Mouse (Mus musculus): ENCODE measurements around the gene Napepld. TPM values are rescaled to one million over a fixed set of nuclear protein-coding genes. Genes with fewer than 3 reads are reported as not detected.
A peak's percentile ranks its signal among the peaks of the same experiment; 100 is the strongest.

Napepld gene
- polyA plus RNA-seq, 1 experiment from 2014 or later: 2.1 TPM

DNA sequence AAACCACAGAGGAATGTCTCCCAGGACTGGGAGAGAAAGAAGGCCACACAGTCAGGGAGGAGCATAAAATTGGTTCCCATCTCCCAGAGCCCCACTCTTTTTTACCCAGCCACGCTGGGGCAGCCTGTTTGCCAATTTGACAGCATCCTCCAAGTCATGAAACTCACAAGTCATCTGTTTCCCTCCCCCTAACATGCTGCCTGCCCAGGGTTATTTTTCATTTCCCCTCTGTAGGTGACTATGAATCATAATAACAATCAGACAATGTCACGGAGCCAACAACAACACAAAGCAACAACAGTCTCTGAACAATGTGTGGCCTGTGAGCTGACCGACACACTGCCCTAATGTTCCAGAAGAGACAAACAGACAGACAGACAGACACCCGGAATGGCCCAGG lies 21.2 kb downstream of the Napepld start:
- WGBS: 72% methylated on average over 4 of the region's 4 CpGs
- no peak for ATAC-seq (ENCODE audit: low FRiP score)
- Histone ChIP-seq H3K9ac (replicated peaks) (no peak overlapping the region), H3K4me1 (no peaks in the 10 kb centered on the region), H3K27me3 (replicated peaks) (no peaks in the 10 kb centered on the region), H3K27ac (replicated peaks) (no peak overlapping the region), H3K4me2 (no peak overlapping the region), H3K9me3 (replicated peaks) (no peaks in the 10 kb centered on the region), H3K4me3 (replicated peaks) (no peak overlapping the region), H3K36me3 (peaks cover 7% of the 10 kb centered on the region; the same call in 1 of the 2 replicates)

DNA sequence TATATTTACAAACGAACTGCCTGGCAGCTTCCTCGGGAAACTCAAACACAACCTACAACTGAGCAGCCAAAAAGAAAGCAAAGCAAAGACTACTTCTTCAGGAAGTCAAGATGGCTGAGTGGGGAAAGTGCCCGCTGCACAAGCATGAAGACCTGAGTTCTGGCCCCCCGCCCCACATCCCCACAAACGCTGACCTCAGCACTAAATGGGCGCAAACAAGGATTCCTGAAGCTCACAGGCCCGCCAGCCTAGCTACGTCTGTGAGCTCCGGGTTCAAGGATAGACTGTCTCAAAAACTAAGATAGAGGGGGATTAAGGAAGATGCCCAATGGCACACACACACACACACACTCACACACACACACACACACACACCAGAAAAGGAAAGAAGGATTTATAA lies 22.8 kb downstream of the Napepld start:
- no peak for ATAC-seq (ENCODE audit: low FRiP score)
- H3K9ac ChIP-seq (replicated peaks): no peak overlapping the region
- H3K27me3 ChIP-seq (replicated peaks): no peaks in the 10 kb centered on the region

DNA sequence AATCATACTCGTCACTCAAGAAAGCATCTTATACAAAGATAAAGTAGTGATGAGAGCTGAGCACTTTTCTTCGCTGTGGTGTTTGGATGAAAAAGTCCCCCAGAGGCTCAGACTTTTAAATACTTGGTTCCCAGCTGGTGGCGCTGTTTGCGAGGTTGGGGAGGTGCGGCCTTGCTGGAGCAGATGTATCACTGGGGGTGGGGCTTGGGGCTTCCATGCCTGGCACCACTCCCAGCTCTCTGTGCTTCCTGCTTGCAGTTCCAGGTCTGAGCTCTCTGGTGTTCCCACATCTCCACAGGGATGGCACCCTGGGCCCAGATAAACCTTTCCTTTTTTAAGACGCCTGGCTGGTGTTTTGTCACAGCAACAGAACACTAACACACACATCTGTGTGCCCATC lies 23.3 kb downstream of the Napepld start:
- WGBS: 95% methylated on average over 6 of the region's 6 CpGs

More for the DNA sequence above, 22.8 kb downstream of the Napepld start:
- no peak overlapping the region for H3K27ac ChIP-seq (replicated peaks)
- H3K4me3 ChIP-seq (replicated peaks): no peak overlapping the region
- no peaks in the 10 kb centered on the region for H3K4me1 ChIP-seq
- H3K4me2 ChIP-seq: no peak overlapping the region
- H3K36me3 ChIP-seq: peaks cover 7% of the 10 kb centered on the region; the same call in 1 of the 2 replicates
- WGBS: 96% methylated on average over 9 of the region's 9 CpGs
- H3K9me3 ChIP-seq (replicated peaks): no peaks in the 10 kb centered on the region

DNA sequence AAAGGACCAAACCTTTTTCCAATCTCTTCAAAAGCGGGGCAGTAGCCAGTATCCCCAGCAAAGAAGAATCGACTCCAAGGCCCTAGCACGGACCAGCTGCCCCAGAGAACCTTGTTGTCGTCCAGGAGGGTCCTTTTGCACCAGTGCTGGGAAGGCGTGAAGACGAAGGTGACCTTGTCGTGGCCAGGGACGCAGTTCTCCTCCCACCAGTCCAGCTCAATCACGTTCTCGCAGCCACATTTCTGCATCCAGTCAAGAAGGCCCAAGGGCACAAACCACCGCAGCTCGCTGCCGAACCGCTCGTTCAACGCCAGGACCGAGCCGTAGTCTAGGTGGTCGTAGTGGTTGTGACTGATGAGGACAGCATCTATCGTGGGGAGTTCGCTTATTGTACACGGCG lies 25.7 kb downstream of the Napepld start:
- Histone ChIP-seq H3K4me2 (no peak overlapping the region), H3K9me3 (replicated peaks) (no peaks in the 10 kb centered on the region), H3K27ac (replicated peaks) (no peak overlapping the region), H3K27me3 (replicated peaks) (no peaks in the 10 kb centered on the region), H3K4me1 (peaks cover 4% of the 10 kb centered on the region; the same call in 1 of the 2 replicates), H3K36me3 (peaks cover 7% of the 10 kb centered on the region; the same call in 1 of the 2 replicates), H3K9ac (replicated peaks) (no peak overlapping the region), H3K4me3 (replicated peaks) (no peak overlapping the region)
- no peak for ATAC-seq (ENCODE audit: low FRiP score)
- WGBS: 97% methylated on average over 23 of the region's 23 CpGs

More for the DNA sequence above, 23.3 kb downstream of the Napepld start:
- H3K4me3 ChIP-seq (replicated peaks): no peak overlapping the region
- no peaks in the 10 kb centered on the region for H3K27me3 ChIP-seq (replicated peaks)
- no peak overlapping the region for H3K27ac ChIP-seq (replicated peaks)
- peaks cover 7% of the 10 kb centered on the region; the same call in 1 of the 2 replicates for H3K36me3 ChIP-seq
- no peaks in the 10 kb centered on the region for H3K9me3 ChIP-seq (replicated peaks)
- no peak for ATAC-seq (ENCODE audit: low FRiP score)
- H3K4me2 ChIP-seq: no peak overlapping the region
- H3K4me1 ChIP-seq: peaks cover 4% of the 10 kb centered on the region; the same call in 1 of the 2 replicates
- H3K9ac ChIP-seq (replicated peaks): no peak overlapping the region

DNA sequence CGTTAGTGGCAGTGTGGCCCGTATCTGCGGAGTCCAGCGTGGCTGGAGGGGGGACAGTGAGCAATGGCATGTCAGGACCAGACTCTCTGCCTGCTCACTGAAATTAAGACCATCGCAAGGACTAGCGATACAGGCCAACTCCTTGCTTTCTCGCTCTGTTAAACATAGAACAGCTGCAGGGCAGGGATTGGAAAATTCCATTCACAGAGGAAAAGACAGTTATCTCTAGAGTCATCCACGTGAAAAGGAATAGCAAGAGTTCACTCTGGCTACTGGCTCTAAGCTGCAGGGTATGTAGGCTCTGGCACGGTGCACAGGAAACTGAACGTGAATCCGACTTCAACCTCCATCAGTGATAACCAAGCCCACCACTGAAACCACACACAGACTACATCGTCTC lies 26.2 kb downstream of the Napepld start:
- no peaks in the 10 kb centered on the region for H3K27me3 ChIP-seq (replicated peaks)
- H3K4me3 ChIP-seq (replicated peaks): no peak overlapping the region
- ATAC-seq (ENCODE audit: low FRiP score): no peak
- no peaks in the 10 kb centered on the region for H3K9me3 ChIP-seq (replicated peaks)
- H3K4me1 ChIP-seq: peaks cover 4% of the 10 kb centered on the region; the same call in 1 of the 2 replicates
- WGBS: 73% methylated on average over 12 of the region's 12 CpGs
- H3K4me2 ChIP-seq: no peak overlapping the region
- no peak overlapping the region for H3K9ac ChIP-seq (replicated peaks)
- no peak overlapping the region for H3K27ac ChIP-seq (replicated peaks)
- H3K36me3 ChIP-seq: peaks cover 7% of the 10 kb centered on the region; the same call in 1 of the 2 replicates

DNA sequence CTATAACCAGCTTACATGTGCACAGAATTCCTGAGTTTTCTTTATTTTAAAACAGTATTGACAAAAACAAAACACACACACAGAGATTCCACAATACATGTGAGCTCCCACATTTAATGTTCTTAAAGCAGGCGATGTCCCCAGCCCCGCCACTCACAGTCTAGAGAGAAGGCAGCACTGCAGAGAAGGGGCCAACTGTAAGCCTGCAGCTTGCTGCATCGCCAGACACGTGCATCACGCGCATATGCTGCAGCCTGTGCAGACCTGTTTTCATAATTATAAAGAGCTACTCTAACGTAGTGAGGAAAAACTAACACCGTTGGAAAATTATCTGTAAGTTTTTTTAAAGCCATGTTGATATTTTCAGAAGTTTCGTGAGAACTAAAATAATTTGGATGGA lies 27.5 kb downstream of the Napepld start:
- 65% methylated on average over 9 of the region's 9 CpGs for WGBS
- peak; percentile 56; the same call in 1 of the 2 replicates for ATAC-seq (ENCODE audit: low FRiP score)
- no peaks in the 10 kb centered on the region for H3K9me3 ChIP-seq (replicated peaks)
- peaks cover 4% of the 10 kb centered on the region; the same call in 1 of the 2 replicates for H3K4me1 ChIP-seq
- H3K36me3 ChIP-seq: peaks cover 7% of the 10 kb centered on the region; the same call in 1 of the 2 replicates
- H3K4me2 ChIP-seq: peak overlapping the region; percentile 41
- H3K27me3 ChIP-seq (replicated peaks): no peaks in the 10 kb centered on the region
- H3K27ac ChIP-seq (replicated peaks): no peak overlapping the region
- H3K9ac ChIP-seq (replicated peaks): no peak overlapping the region
- H3K4me3 ChIP-seq (replicated peaks): no peak overlapping the region

DNA sequence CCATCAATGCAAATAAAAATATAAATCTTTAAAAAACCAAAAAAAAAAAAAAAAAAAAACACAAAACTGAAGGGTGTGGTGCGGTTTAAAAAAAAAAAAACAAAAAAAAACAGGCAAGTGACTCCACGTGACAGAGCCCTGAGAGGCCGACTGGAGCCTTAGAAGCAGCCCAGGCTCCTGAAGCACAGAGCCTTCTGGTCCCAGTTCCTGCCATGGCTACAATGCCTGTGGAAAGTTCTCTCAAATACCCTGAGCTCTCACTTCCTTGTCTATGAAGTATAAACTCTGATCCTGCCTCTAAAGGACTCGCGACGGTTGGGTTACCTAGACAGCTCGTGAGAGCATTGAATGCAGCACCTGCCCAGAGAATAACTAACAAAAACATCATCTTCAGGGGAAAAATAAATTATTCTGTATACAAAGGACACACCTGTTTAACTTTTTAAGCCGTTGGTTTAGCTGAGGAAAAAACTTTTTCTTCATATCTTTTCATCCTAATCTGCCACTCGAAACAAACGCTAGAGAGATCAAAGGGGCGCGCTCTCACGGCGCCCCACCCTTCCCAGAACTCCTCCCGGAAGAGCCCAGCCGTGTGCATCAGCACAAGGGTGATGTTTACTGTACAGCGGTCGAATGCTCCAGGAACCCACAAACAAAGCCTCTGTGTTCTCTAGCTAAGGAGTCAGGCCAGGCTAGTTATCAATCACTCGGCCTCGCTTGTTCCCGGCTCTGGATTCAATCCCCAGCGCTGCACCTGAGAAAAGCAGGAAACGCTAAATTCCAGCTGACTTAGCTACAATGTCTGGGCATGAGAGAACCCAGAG lies 28.2 kb downstream of the Napepld start:
- no peaks in the 10 kb centered on the region for H3K27me3 ChIP-seq (replicated peaks)
- WGBS: 41% methylated on average over 23 of the region's 23 CpGs
- H3K4me2 ChIP-seq: peak overlapping the region; percentile 41
- no peak overlapping the region for H3K9ac ChIP-seq (replicated peaks)
- H3K27ac ChIP-seq (replicated peaks): no peak overlapping the region
- no peaks in the 10 kb centered on the region for H3K9me3 ChIP-seq (replicated peaks)
- peaks cover 4% of the 10 kb centered on the region; the same call in 1 of the 2 replicates for H3K4me1 ChIP-seq
- 0 out of 2 replicates have a peak overlapping the region, but pooled peaks have one; percentile 5 for H3K4me3 ChIP-seq (replicated peaks)
- peak; percentile 73 for ATAC-seq (ENCODE audit: low FRiP score)
- peaks cover 7% of the 10 kb centered on the region; the same call in 1 of the 2 replicates for H3K36me3 ChIP-seq

DNA sequence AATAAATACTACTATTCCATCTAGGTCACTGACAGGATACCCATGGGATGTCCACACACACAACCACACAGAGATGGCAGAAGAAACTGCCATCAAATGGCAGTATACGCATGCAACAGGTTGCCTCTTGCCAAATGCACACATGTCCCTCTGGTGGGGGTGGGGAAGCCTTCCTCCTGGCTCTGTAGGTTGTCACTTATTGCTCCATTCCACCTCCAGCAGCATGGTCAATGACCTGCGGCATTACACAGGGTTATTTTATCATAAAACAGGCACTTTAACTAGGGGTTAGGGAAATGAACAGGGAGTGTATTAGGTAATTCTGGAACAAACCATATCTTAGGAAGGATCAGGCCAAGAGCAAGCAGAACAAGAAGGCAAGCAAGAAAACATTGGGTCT lies 31.9 kb downstream of the Napepld start:
- Histone ChIP-seq H3K27me3 (replicated peaks) (no peaks in the 10 kb centered on the region), H3K36me3 (0 out of 2 replicates have a peak, but pooled peaks cover 2% of the 10 kb centered on the region), H3K9ac (replicated peaks) (no peak overlapping the region), H3K4me3 (replicated peaks) (no peak overlapping the region), H3K4me2 (no peak overlapping the region), H3K4me1 (peaks cover 12% of the 10 kb centered on the region; the same call in 1 of the 2 replicates), H3K27ac (replicated peaks) (no peak overlapping the region), H3K9me3 (replicated peaks) (no peaks in the 10 kb centered on the region)
- 89% methylated on average over 2 of the region's 2 CpGs for WGBS
- ATAC-seq (ENCODE audit: low FRiP score): no peak

DNA sequence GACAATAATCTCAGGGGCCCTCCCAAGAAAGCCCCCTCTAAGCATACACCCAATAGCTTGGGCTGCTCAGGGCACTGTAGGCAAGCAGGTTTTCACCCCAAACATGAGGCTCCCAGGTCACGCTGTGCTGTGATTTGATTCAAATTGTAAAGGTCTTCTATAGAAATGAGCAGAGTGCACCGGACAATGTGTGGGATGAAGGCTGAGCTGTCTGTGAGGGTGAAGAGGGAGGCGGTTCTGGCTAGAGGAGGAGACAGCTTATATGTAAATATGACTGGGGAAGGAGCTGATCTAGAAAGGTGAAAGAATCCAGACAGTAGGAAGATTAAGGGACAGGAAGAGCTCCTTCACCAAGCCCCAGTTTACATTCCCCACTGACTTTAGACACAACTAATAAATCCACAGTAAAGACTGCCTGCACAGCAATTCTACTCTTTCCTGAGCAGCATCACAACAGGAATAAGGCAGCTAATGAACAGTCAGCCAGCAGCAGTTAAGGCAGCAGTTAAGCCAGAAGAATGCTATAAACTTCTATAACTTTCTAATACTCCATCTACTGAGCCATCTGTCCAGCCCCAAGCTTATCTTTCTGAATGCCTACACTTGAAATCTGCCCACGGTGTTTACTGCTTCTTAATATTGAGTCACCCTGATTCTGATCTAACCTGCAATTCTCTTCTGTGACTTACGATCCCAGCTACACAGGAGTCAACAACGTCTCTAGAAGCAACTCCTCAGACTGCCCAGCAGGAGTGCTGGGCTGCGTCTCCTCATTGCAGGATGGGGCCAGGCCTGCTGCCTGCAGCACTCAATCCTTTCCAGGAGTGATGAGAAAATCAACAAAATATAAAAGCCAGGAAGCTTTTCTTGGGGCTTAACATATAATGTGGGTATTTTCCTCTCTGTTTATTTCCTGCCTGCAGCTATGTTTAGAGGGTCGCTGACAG lies 33.7 kb downstream of the Napepld start:
- 36% methylated on average over 8 of the region's 8 CpGs for WGBS
- H3K4me1 ChIP-seq: 0 out of 2 replicates have a peak, but pooled peaks cover 8% of the 10 kb centered on the region
- H3K36me3 ChIP-seq: peaks cover 16% of the 10 kb centered on the region

DNA sequence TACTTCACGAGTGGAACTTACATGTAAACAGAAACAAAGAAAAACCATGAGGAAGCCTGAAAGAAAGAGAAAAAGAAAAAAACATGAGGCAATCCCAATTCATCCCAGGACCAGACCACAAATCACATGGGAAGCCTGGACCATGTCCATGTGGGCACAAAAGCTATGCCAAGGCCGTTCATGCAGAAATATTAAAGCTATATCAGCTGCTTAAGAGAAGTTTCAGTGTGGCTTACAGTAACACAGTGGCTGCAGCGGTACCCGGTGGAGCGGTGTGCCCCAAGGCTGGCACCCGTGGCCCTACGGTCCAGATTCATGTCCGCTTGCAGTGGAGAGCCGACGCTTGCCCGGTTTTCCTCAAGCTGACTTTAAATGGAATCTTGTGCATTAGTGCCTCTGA lies 38.1 kb downstream of the Napepld start:
- Histone ChIP-seq H3K4me3 (replicated peaks) (no peak overlapping the region), H3K27ac (replicated peaks) (no peak overlapping the region), H3K4me1 (peaks cover 16% of the 10 kb centered on the region; the same call in 1 of the 2 replicates), H3K9ac (replicated peaks) (no peak overlapping the region), H3K9me3 (replicated peaks) (no peaks in the 10 kb centered on the region), H3K36me3 (peaks cover 53% of the 10 kb centered on the region), H3K4me2 (no peak overlapping the region), H3K27me3 (replicated peaks) (no peaks in the 10 kb centered on the region)
- no peak for ATAC-seq (ENCODE audit: low FRiP score)
- WGBS: 86% methylated on average over 11 of the region's 11 CpGs

More for the DNA sequence above, 33.7 kb downstream of the Napepld start:
- H3K27ac ChIP-seq (replicated peaks): peak overlapping the region; percentile 7; the same call in 1 of the 2 replicates
- H3K9me3 ChIP-seq (replicated peaks): no peaks in the 10 kb centered on the region
- no peak overlapping the region for H3K9ac ChIP-seq (replicated peaks)
- no peak overlapping the region for H3K4me3 ChIP-seq (replicated peaks)
- H3K27me3 ChIP-seq (replicated peaks): no peaks in the 10 kb centered on the region
- ATAC-seq (ENCODE audit: low FRiP score): peak; percentile 55; the same call in 1 of the 2 replicates
- H3K4me2 ChIP-seq: no peak overlapping the region

DNA sequence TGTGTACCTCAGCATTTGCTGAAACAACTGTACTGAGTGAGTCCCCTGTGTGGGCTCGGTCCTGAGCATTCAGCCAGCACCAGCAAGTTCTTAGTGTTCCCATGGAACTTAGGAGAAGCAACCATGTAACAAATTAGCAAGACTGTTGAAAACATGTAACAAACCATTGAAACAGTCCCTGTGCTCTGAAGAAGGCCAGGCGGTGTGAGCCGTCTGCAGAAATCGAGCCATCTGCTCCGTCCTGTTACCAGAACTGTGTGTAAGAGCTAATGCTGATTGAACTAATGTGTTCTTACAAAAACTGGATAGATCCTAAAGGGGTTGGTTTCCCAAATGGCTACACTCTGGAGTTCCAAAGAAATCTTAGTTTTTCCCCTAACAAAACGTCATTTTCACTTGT lies 40.3 kb downstream of the Napepld start:
- peaks cover 62% of the 10 kb centered on the region for H3K36me3 ChIP-seq
- H3K9me3 ChIP-seq (replicated peaks): no peaks in the 10 kb centered on the region
- no peak overlapping the region for H3K4me3 ChIP-seq (replicated peaks)
- H3K4me2 ChIP-seq: no peak overlapping the region
- peaks cover 8% of the 10 kb centered on the region; the same call in 1 of the 2 replicates for H3K4me1 ChIP-seq
- H3K27me3 ChIP-seq (replicated peaks): no peaks in the 10 kb centered on the region
- H3K27ac ChIP-seq (replicated peaks): no peak overlapping the region
- 83% methylated on average over 6 of the region's 6 CpGs for WGBS
- no peak overlapping the region for H3K9ac ChIP-seq (replicated peaks)
- no peak for ATAC-seq (ENCODE audit: low FRiP score)

Measured in neural tube, embryonic 15.5 days (tissue).